Mouse (Mus musculus) embryonic facial prominence, embryonic 12.5 days (tissue): ENCODE measurements around the gene Prdm15. TPM values are rescaled to one million over a fixed set of nuclear protein-coding genes. Genes with fewer than 3 reads are reported as not detected.

Experiments used
- ATAC-seq: fragments of 200-750 bp; cut with Nextera tagmentation; 2 replicates; pipeline ENCODE4 v1.8.0; 2017; ENCODE audit not compliant: insufficient number of reproducible peaks, insufficient read depth, low FRiP score, low TSS enrichment
- H3K27ac ChIP-seq: fragments of 300-500 bp; sonication (generic); 2 replicates; pipeline ENCODE4 v1.5.1; 2016; ENCODE audit warnings: mild to moderate bottlenecking
- H3K27me3 ChIP-seq: fragments of 300-500 bp; sonication (generic); 2 replicates; pipeline ENCODE4 v1.6.1; 2016; ENCODE audit warnings: mild to moderate bottlenecking, moderate library complexity
- H3K36me3 ChIP-seq: fragments of 300-500 bp; sonication (generic); 2 replicates; pipeline ENCODE4 v1.6.1; 2016; ENCODE audit warnings: mild to moderate bottlenecking
- H3K4me1 ChIP-seq: fragments of 300-500 bp; sonication (generic); 2 replicates; pipeline ENCODE4 v1.6.1; 2016
- H3K4me2 ChIP-seq: fragments of 300-500 bp; sonication (generic); replicated peaks from 2 replicates; pipeline ENCODE4 v1.6.1; 2016; ENCODE audit warnings: mild to moderate bottlenecking, moderate library complexity
- H3K4me3 ChIP-seq: fragments of 300-500 bp; sonication (generic); 2 replicates; pipeline ENCODE4 v1.5.1; 2016; ENCODE audit warnings: mild to moderate bottlenecking
- H3K9ac ChIP-seq: fragments of 300-500 bp; sonication (generic); 2 replicates; pipeline ENCODE4 v1.6.1; 2016; ENCODE audit warnings: mild to moderate bottlenecking, moderate library complexity
- H3K9me3 ChIP-seq: fragments of 300-500 bp; sonication (generic); 2 replicates; pipeline ENCODE4 v1.6.1; 2016; ENCODE audit warnings: mild to moderate bottlenecking, moderate library complexity
- WGBS: fragments of 180-500 bp; shearing (Covaris S2); methylation state at CpG from one replicate; pipeline ENCODE4 v1.1.7; 2016; 5-methylcytosine and 5-hydroxymethylcytosine counted together
- polyA plus RNA-seq: library from polyadenylated mRNA; unstranded; fragments of >200 nt; fragmentation: Nextera tagmentation; extraction: Ambion mirVana; gene quantifications from 2 replicates; pipeline ENCODE4 v1.2.1, GENCODE M21; 2016

Gene Prdm15
- polyA plus RNA-seq, 1 experiment from 2014 or later, result 15.7 TPM

DNA sequence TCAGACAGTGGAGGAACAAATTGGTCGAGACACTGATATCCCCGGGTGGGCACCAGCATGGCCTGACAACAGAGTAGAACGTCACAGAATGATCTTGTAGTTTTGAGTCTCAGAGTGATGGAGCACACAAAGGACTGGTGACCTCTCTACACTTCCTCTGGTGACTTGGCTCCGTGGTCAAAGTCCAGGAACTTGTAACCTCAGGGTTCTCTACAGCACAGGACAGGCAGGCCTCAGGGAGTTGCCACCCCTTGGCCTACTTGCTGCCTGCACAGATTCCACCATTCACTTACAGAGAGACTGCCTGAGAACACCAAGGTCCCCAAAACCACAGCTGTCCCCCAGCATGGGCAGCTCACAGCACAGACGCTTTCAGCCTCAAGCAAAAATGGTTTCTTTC, 36.4 kb downstream of the Prdm15 start:
- 88% methylated on average over 5 of the region's 5 CpGs for WGBS
- Histone ChIP-seq H3K36me3 (peaks cover 88% of the 10 kb centered on the region), H3K27me3 (no peaks in the 10 kb centered on the region), H3K4me1 (no peaks in the 10 kb centered on the region), H3K9me3 (no peaks in the 10 kb centered on the region), H3K4me3 (no peak overlapping the region), H3K27ac (no peak overlapping the region), H3K9ac (no peak overlapping the region), H3K4me2 (no peak overlapping the region)
- no peak for ATAC-seq

- ATAC-seq, result no peak
- WGBS, result 100% methylated on average over 2 of the region's 2 CpGs
- no peaks in the 10 kb centered on the region for H3K4me1 ChIP-seq
- H3K4me2 ChIP-seq, result no peak overlapping the region
- peaks cover 87% of the 10 kb centered on the region for H3K36me3 ChIP-seq
- H3K9ac ChIP-seq, result no peak overlapping the region
- H3K27ac ChIP-seq, result no peak overlapping the region
- no peak overlapping the region for H3K4me3 ChIP-seq
- no peaks in the 10 kb centered on the region for H3K27me3 ChIP-seq
- no peaks in the 10 kb centered on the region for H3K9me3 ChIP-seq
Observed at GRCm38 (mm10) chr16:97814060-97814459, 37.6 kb downstream of the Prdm15 start.

DNA sequence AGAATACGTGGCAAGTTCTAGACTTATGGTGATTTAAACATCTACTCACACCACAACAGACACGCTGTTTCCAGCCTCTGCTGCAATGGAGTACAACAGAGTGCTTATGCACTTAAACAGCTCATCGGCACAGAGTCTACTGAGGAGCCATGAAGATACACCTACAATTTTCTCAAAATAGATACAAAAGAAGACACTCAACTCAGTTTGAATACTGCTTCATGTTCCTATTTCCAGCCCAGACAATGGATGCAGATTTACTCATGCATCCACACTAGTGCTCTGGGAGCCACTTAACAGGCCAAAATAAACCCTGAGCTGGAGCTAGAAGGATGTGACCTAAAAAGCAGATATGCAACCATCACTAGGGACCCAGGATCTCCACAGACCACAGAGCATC, 42.8 kb downstream of the Prdm15 start:
- H3K4me2 ChIP-seq, result no peak overlapping the region
- H3K36me3 ChIP-seq, result peaks cover 95% of the 10 kb centered on the region
- no peaks in the 10 kb centered on the region for H3K27me3 ChIP-seq
- no peak for ATAC-seq
- WGBS, result 96% methylated on average over 3 of the region's 3 CpGs
- no peaks in the 10 kb centered on the region for H3K4me1 ChIP-seq
- no peaks in the 10 kb centered on the region for H3K9me3 ChIP-seq
- no peak overlapping the region for H3K27ac ChIP-seq
- H3K9ac ChIP-seq, result no peak overlapping the region
- no peak overlapping the region for H3K4me3 ChIP-seq

DNA sequence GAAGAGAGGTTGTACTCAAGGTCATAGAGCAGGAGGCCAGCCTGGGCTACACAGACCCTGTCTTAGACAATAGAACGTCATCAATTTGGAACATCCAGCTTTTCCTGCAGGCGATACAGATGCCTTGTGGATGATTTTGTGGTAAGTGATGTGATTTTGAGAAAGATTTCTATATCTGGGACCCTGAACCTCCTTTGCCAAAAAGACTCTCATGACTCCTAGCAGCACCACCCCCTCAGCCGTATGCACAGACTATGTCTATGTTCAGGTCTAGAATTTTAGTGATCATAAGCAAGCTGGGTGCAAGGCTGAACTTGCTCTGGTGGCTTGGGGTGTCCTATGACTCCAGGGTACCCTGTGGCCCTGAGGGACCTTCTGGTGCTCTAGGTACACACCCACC, 46.0 kb downstream of the Prdm15 start:
- no peak overlapping the region for H3K4me3 ChIP-seq
- no peak overlapping the region for H3K27ac ChIP-seq
- H3K9ac ChIP-seq, result no peak overlapping the region
- no peak for ATAC-seq
- no peaks in the 10 kb centered on the region for H3K4me1 ChIP-seq
- H3K36me3 ChIP-seq, result peaks cover 80% of the 10 kb centered on the region
- no peaks in the 10 kb centered on the region for H3K27me3 ChIP-seq
- WGBS, result 95% methylated on average over 3 of the region's 3 CpGs
- no peak overlapping the region for H3K4me2 ChIP-seq
- no peaks in the 10 kb centered on the region for H3K9me3 ChIP-seq

DNA sequence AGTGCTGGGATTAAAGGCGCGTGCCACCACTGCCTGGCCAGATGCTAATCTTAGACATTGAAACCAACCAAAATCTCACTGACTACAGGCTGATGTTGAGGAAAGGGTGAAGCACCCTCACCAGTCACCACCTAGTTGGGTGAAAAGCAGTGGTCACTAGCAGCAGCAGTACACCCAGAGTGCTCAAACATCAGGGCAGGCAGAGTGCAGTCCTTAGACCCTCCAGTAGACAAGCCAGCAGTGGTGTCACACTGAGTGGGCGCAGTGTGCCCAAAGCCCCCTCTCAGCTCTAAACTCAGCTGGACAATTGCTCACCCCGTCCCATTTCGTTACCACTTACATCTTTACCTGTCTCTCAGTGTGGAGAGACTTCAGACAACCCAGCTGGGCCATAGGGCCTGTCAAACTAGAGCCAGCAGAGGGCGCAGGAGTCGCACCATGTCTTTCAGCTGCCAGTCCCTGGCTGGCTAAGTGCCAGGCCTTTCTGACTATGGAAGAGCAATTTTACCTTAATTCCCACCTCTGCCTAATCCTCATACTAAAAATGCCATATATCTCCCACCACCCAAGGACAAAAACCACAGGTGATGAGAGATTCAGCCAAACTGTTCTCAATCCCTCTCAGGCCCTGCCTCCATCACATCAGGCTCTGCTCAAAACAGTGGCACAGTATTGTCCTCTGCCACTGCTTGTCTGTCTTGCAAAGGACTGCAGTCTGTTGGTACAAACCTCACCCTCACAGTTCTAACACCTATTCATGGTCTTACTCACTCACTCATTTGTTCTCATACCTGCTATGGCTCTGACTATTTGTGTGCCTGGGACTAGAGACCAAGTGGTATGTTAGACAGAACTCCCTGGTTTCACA, 46.7 kb downstream of the Prdm15 start:
- Histone ChIP-seq H3K36me3 (peaks cover 81% of the 10 kb centered on the region), H3K4me1 (no peaks in the 10 kb centered on the region), H3K27ac (no peak overlapping the region), H3K27me3 (no peaks in the 10 kb centered on the region), H3K9me3 (no peaks in the 10 kb centered on the region), H3K4me3 (no peak overlapping the region), H3K4me2 (no peak overlapping the region), H3K9ac (no peak overlapping the region)
- WGBS, result 77% methylated on average over 7 of the region's 7 CpGs
- ATAC-seq, result no peak

DNA sequence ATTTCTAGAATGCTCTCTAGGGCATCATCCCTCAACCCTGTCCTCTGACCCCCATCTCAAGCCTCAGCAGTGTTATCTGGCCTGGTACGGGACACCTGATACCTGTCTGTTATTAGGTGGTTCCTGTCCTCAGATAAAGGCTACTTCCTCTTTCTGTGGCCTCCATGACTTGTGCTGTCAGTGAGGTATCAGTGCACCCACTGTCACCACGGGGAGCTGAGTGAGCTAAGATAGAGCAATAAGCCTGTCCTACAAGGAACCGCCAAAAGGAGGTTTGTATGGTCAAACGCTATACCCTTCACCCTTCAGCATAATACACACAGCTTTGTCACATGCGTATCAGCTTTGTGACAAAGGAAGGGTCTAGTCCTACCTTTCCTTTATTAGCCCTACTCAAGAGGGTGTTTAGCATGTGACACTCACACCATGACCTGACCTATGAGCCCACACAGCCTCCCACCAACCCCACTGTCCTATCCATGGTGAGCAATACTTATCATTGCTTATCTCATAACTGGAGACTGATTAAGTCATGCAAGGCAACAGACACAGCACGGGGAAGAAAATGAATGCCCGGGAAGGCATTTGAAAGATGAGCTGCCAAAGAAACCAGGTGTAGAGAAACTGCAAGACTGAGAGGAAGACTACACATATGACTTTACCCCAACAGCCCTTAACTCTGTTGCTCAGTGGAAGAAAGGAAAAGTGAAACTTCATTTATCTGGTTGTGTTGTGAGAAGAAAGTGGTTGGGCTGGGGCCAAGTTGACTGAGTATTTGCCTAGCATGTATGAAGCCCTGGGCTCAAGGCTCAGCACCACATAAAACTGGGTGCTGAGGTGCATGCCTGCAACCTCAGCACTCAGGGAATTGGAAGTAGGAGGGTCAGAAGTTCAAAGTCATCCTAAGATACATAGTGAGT, 53.4 kb downstream of the Prdm15 start:
- no peak overlapping the region for H3K9ac ChIP-seq
- no peak for ATAC-seq

DNA sequence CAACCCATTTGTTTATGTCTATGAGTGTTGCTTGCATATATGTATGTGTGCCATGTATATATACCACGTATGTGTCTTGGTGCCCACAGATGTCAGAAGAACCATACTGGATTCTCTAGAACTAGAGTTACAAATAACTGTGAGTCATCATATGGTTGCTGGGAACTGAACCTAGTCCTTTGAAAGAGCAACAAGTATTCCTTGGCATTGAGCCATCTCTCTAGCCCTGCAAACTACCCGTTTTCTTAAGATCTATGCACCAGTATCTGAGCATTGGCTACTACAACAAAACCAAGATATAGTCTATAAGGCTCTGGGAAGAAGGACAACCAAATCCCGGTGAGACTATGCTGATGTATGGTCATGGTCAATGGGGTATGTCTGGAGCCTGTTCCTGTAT, 54.4 kb downstream of the Prdm15 start:
- Histone ChIP-seq H3K9ac (no peak overlapping the region), H3K9me3 (no peaks in the 10 kb centered on the region), H3K4me1 (no peaks in the 10 kb centered on the region), H3K4me2 (no peak overlapping the region), H3K27ac (no peak overlapping the region), H3K27me3 (no peaks in the 10 kb centered on the region), H3K36me3 (peaks cover 87% of the 10 kb centered on the region), H3K4me3 (no peak overlapping the region)
- ATAC-seq, result no peak
- 93% methylated on average over 3 of the region's 3 CpGs for WGBS

More for the DNA sequence above, 53.4 kb downstream of the Prdm15 start:
- 92% methylated on average over 7 of the region's 7 CpGs for WGBS
- H3K36me3 ChIP-seq, result peaks cover 80% of the 10 kb centered on the region
- H3K9me3 ChIP-seq, result no peaks in the 10 kb centered on the region
- no peaks in the 10 kb centered on the region for H3K4me1 ChIP-seq
- H3K4me3 ChIP-seq, result no peak overlapping the region
- no peaks in the 10 kb centered on the region for H3K27me3 ChIP-seq
- no peak overlapping the region for H3K4me2 ChIP-seq
- no peak overlapping the region for H3K27ac ChIP-seq

GRCm38 (mm10) chr16:97794256-97794655, 57.4 kb downstream of the Prdm15 start:
- no peaks in the 10 kb centered on the region for H3K9me3 ChIP-seq
- H3K27me3 ChIP-seq, result no peaks in the 10 kb centered on the region
- H3K4me1 ChIP-seq, result no peaks in the 10 kb centered on the region
- no peak overlapping the region for H3K4me2 ChIP-seq
- H3K36me3 ChIP-seq, result peaks cover 66% of the 10 kb centered on the region
- no peak overlapping the region for H3K27ac ChIP-seq
- 96% methylated on average over 6 of the region's 6 CpGs for WGBS
- H3K4me3 ChIP-seq, result no peak overlapping the region
- no peak overlapping the region for H3K9ac ChIP-seq
- no peak for ATAC-seq

- Histone ChIP-seq H3K9me3 (no peaks in the 10 kb centered on the region), H3K4me1 (no peaks in the 10 kb centered on the region; the same call in 1 of the 2 replicates), H3K27me3 (no peaks in the 10 kb centered on the region), H3K36me3 (no peaks in the 10 kb centered on the region), H3K4me2 (no peak overlapping the region), H3K27ac (no peak overlapping the region), H3K9ac (no peak overlapping the region), H3K4me3 (no peak overlapping the region)
- WGBS, result 86% methylated on average over 5 of the region's 5 CpGs
- no peak for ATAC-seq
Observed at GRCm38 (mm10) chr16:97783057-97783456, 68.6 kb downstream of the Prdm15 start.

GRCm38 (mm10) chr16:97778353-97779025, 73.2 kb downstream of the Prdm15 start:
- Histone ChIP-seq H3K4me3 (no peak overlapping the region), H3K9ac (0 out of 2 replicates have a peak overlapping the region, but pooled peaks have one; percentile 7), H3K4me2 (peak overlapping the region; percentile 41), H3K9me3 (no peaks in the 10 kb centered on the region), H3K27ac (no peak overlapping the region), H3K4me1 (no peaks in the 10 kb centered on the region; the same call in 1 of the 2 replicates), H3K27me3 (no peaks in the 10 kb centered on the region), H3K36me3 (no peaks in the 10 kb centered on the region)
- no peak for ATAC-seq
- WGBS, result 24% methylated on average over 15 of the region's 15 CpGs

GRCm38 (mm10) chr16:97766501-97766900, 85.1 kb downstream of the Prdm15 start:
- H3K9me3 ChIP-seq, result no peaks in the 10 kb centered on the region
- H3K36me3 ChIP-seq, result no peaks in the 10 kb centered on the region
- no peak overlapping the region for H3K9ac ChIP-seq
- peaks cover 10% of the 10 kb centered on the region; the same call in 1 of the 2 replicates for H3K4me1 ChIP-seq
- no peak overlapping the region for H3K27ac ChIP-seq
- WGBS, result 22% methylated on average over 3 of the region's 3 CpGs
- no peak overlapping the region for H3K4me3 ChIP-seq
- H3K27me3 ChIP-seq, result peaks cover 53% of the 10 kb centered on the region
- H3K4me2 ChIP-seq, result no peak overlapping the region
- ATAC-seq, result no peak
